Comparison of ENCODE assay signal across 8 mouse cellular contexts in genomic region chr19:44295741-44296140, GRCm38 (mm10). TPM values are rescaled to one million over a fixed set of nuclear protein-coding genes. Genes with fewer than 3 reads are reported as not detected.
DNase-seq lines count a peak whose midpoint lies in the region; ATAC-seq and TF ChIP-seq lines count a peak whose summit lies in the region.

No protein-coding gene starts in this region.

- TF ChIP-seq CTCF in midbrain, postnatal 0 days (IDR thresholded peaks at IDR 0.05): peak; percentile 98

- DNase-seq in 3134 (ENCODE audit: extremely low read depth, insufficient read length, low spot score): peak; percentile 78
- peak; percentile 90 to 92 for DNase-seq in adrenal gland, postnatal 36 days
- DNase-seq in embryonic facial prominence, embryonic 14.5 days (ENCODE audit: low spot score): peak; percentile 85
- peak; percentile 77 to 80 for DNase-seq in heart, adult 9 months (ENCODE audit: low spot score in 2 of 2)
- peak; percentile 81 for DNase-seq in midbrain, postnatal 0 days (ENCODE audit: low spot score)
- DNase-seq in spleen, postnatal 10 days (ENCODE audit: low spot score in 2 of 2): peak; percentile 83 to 92

- H3K4me3 ChIP-seq in embryonic facial prominence, embryonic 14.5 days (ENCODE audit: low read depth, low read length): peak overlapping the region; percentile 71
- peak overlapping the region; percentile 96 for H3K4me3 ChIP-seq in kidney, embryonic 14.5 days (ENCODE audit: low read length)
- H3K4me3 ChIP-seq in limb, embryonic 15.5 days: peak overlapping the region; percentile 80
- peak overlapping the region; percentile 92 for H3K4me3 ChIP-seq in midbrain, postnatal 0 days (ENCODE audit: low read depth, low read length)

- WGBS in embryonic facial prominence, embryonic 14.5 days: 6% methylated on average over 4 of the region's 4 CpGs
- 5% methylated on average over 4 of the region's 4 CpGs for WGBS in kidney, embryonic 14.5 days
- WGBS in limb, embryonic 15.5 days: 4% methylated on average over 4 of the region's 4 CpGs
- 4% methylated on average over 4 of the region's 4 CpGs for WGBS in midbrain, postnatal 0 days

- H3K9ac ChIP-seq in embryonic facial prominence, embryonic 14.5 days (ENCODE audit: low read depth, low read length): peak overlapping the region; percentile 89
- H3K9ac ChIP-seq in kidney, embryonic 14.5 days (ENCODE audit: low read depth, low read length): peak overlapping the region; percentile 87
- peak overlapping the region; percentile 87 for H3K9ac ChIP-seq in limb, embryonic 15.5 days
- H3K9ac ChIP-seq in midbrain, postnatal 0 days (replicated peaks; ENCODE audit: low read length, poor library complexity, severe bottlenecking): peak overlapping the region; percentile 95; the same call in 1 of the 2 replicates

- 0 out of 2 replicates have a peak, but pooled peaks have one; percentile 12 for ATAC-seq in embryonic facial prominence, embryonic 14.5 days (ENCODE audit: low read depth)
- ATAC-seq in kidney, embryonic 14.5 days (ENCODE audit: low FRiP score, low TSS enrichment): no peak
- ATAC-seq in limb, embryonic 15.5 days (ENCODE audit: insufficient number of reproducible peaks, low FRiP score, low TSS enrichment, low read depth): no peak
- ATAC-seq in midbrain, postnatal 0 days (ENCODE audit: low FRiP score): 0 out of 2 replicates have a peak, but pooled peaks have one; percentile 24

- no peak overlapping the region for H3K27ac ChIP-seq in embryonic facial prominence, embryonic 14.5 days (replicated peaks; ENCODE audit: low read depth, low read length)
- no peak overlapping the region for H3K27ac ChIP-seq in kidney, embryonic 14.5 days (ENCODE audit: low read depth, low read length)
- no peak overlapping the region for H3K27ac ChIP-seq in limb, embryonic 15.5 days
- no peak overlapping the region for H3K27ac ChIP-seq in midbrain, postnatal 0 days (ENCODE audit: low read depth, low read length)

- peaks cover 40% of the 10 kb centered on the region for H3K4me1 ChIP-seq in embryonic facial prominence, embryonic 14.5 days (ENCODE audit: control insufficient read depth, insufficient read depth, low read length)
- peaks cover 53% of the 10 kb centered on the region for H3K4me1 ChIP-seq in kidney, embryonic 14.5 days (ENCODE audit: control insufficient read depth, insufficient read depth, low read length)
- peaks cover 63% of the 10 kb centered on the region for H3K4me1 ChIP-seq in limb, embryonic 15.5 days
- H3K4me1 ChIP-seq in midbrain, postnatal 0 days (ENCODE audit: insufficient read depth, low read length): peaks cover 34% of the 10 kb centered on the region

- no peaks in the 10 kb centered on the region for H3K27me3 ChIP-seq in embryonic facial prominence, embryonic 14.5 days (replicated peaks; ENCODE audit: control insufficient read depth, insufficient read depth, low read length)
- H3K27me3 ChIP-seq in kidney, embryonic 14.5 days (ENCODE audit: control insufficient read depth, insufficient read depth, low read length): no peaks in the 10 kb centered on the region
- no peaks in the 10 kb centered on the region for H3K27me3 ChIP-seq in limb, embryonic 15.5 days
- no peaks in the 10 kb centered on the region for H3K27me3 ChIP-seq in midbrain, postnatal 0 days (ENCODE audit: insufficient read depth, low read length)

- no peaks in the 10 kb centered on the region for H3K9me3 ChIP-seq in embryonic facial prominence, embryonic 14.5 days (ENCODE audit: control insufficient read depth, low read length)
- H3K9me3 ChIP-seq in kidney, embryonic 14.5 days (ENCODE audit: control insufficient read depth, low read length): no peaks in the 10 kb centered on the region
- H3K9me3 ChIP-seq in limb, embryonic 15.5 days: no peaks in the 10 kb centered on the region
- no peaks in the 10 kb centered on the region for H3K9me3 ChIP-seq in midbrain, postnatal 0 days (ENCODE audit: low read length)

- H3K4me2 ChIP-seq in embryonic facial prominence, embryonic 14.5 days (ENCODE audit: low read depth, low read length): peak overlapping the region; percentile 82
- peak overlapping the region; percentile 91 for H3K4me2 ChIP-seq in kidney, embryonic 14.5 days (replicated peaks; ENCODE audit: low read depth, low read length)
- peak overlapping the region; percentile 84 for H3K4me2 ChIP-seq in limb, embryonic 15.5 days
- peak overlapping the region; percentile 100 for H3K4me2 ChIP-seq in midbrain, postnatal 0 days (ENCODE audit: low read depth, low read length, poor library complexity, severe bottlenecking)

- peaks cover 59% of the 10 kb centered on the region for H3K36me3 ChIP-seq in embryonic facial prominence, embryonic 14.5 days (ENCODE audit: control insufficient read depth, insufficient read depth, low read length)
- H3K36me3 ChIP-seq in kidney, embryonic 14.5 days (ENCODE audit: control insufficient read depth, insufficient read depth, low read length): peaks cover 58% of the 10 kb centered on the region
- peaks cover 51% of the 10 kb centered on the region for H3K36me3 ChIP-seq in limb, embryonic 15.5 days
- H3K36me3 ChIP-seq in midbrain, postnatal 0 days (ENCODE audit: insufficient read depth, low read length): peaks cover 26% of the 10 kb centered on the region

RNA-seq across cellular contexts. Expression of gene Scd2, which starts 2.3 kb away (rescaled TPM):
- total RNA-seq in adrenal gland, postnatal 36 days (2021): 100 to 1,000 TPM; 596 to 993 TPM
- polyA plus RNA-seq in embryonic facial prominence, embryonic 14.5 days (2014; fragmentation: Nextera tagmentation; extraction: Ambion mirVana): 212 and 224 TPM in 2 replicates
- polyA plus RNA-seq in kidney, embryonic 14.5 days (2014; fragmentation: Nextera tagmentation; extraction: Ambion mirVana): 103 and 205 TPM in 2 replicates
- 200 and 221 TPM in 2 replicates for polyA plus RNA-seq in limb, embryonic 15.5 days (2015; fragmentation: Nextera tagmentation; extraction: Ambion mirVana)
- 905 and 948 TPM in 2 replicates for total RNA-seq in midbrain, postnatal 0 days (2014; rRNA removed)
- polyA plus RNA-seq in midbrain, postnatal 0 days (2015; fragmentation: Nextera tagmentation; extraction: Ambion mirVana): 224 and 226 TPM in 2 replicates

RNA-seq across cellular contexts. Expression of gene Scd4, which starts 37.2 kb away (rescaled TPM):
- total RNA-seq in adrenal gland, postnatal 36 days (2021): 1 to 10 TPM; 5.1 to 8.5 TPM
- 0.37 and 0.51 TPM in 2 replicates for polyA plus RNA-seq in embryonic facial prominence, embryonic 14.5 days (2014; fragmentation: Nextera tagmentation; extraction: Ambion mirVana)
- polyA plus RNA-seq in kidney, embryonic 14.5 days (2014; fragmentation: Nextera tagmentation; extraction: Ambion mirVana): 0.11 TPM in 1 of 2 replicates, not detected in the other
- polyA plus RNA-seq in limb, embryonic 15.5 days (2015; fragmentation: Nextera tagmentation; extraction: Ambion mirVana): 0.20 and 0.41 TPM in 2 replicates
- 0.33 and 0.44 TPM in 2 replicates for total RNA-seq in midbrain, postnatal 0 days (2014; rRNA removed)
- 0.17 TPM in 1 of 2 replicates, not detected in the other for polyA plus RNA-seq in midbrain, postnatal 0 days (2015; fragmentation: Nextera tagmentation; extraction: Ambion mirVana)

Comparison
In these comparisons a context has a peak if more than half of its experiments do, and no peak if none do; other contexts are left out.
1. ATAC-seq: peak in embryonic facial prominence, embryonic 14.5 days (single experiment) and midbrain, postnatal 0 days (single experiment); none in kidney, embryonic 14.5 days (single experiment) and limb, embryonic 15.5 days (single experiment).
2. Peak in every context shown above with its lines, with median percentiles within 50 percentile points of each other: DNase-seq, H3K4me2 ChIP-seq, H3K4me3 ChIP-seq and H3K9ac ChIP-seq.